Mouse (Mus musculus): Measurements from ENCODE around the gene Msl1. TPM values are rescaled to one million over a fixed set of nuclear protein-coding genes. Genes with fewer than 3 reads are reported as not detected.

Gene Msl1
- polyA plus RNA-seq, 1 experiment, result 40.8 TPM

- no peak overlapping the region for H3K4me3 ChIP-seq (ENCODE audit: insufficient read depth, low read depth, low read length)
- no peak overlapping the region for H3K27ac ChIP-seq (replicated peaks; ENCODE audit: low read depth, low read length)
- no peaks in the 10 kb centered on the region for H3K4me1 ChIP-seq (ENCODE audit: control insufficient read depth, insufficient read depth, insufficient read length, low read length)
These were observed 32.6 kb downstream of the Msl1 start for GRCm38 (mm10) chr11:98827877-98828276.

- Histone ChIP-seq H3K4me1 (ENCODE audit: control insufficient read depth, insufficient read depth, insufficient read length, low read length) (no peaks in the 10 kb centered on the region), H3K4me3 (ENCODE audit: insufficient read depth, low read depth, low read length) (no peak overlapping the region), H3K27ac (replicated peaks; ENCODE audit: low read depth, low read length) (0 out of 2 replicates have a peak overlapping the region, but pooled peaks have one; percentile 38)
These were observed 33.9 kb downstream of the Msl1 start for GRCm38 (mm10) chr11:98829091-98829775.

GRCm38 (mm10) chr11:98829875-98830274 is 34.6 kb downstream of the Msl1 start:
- Histone ChIP-seq H3K4me1 (ENCODE audit: control insufficient read depth, insufficient read depth, insufficient read length, low read length) (no peaks in the 10 kb centered on the region), H3K27ac (replicated peaks; ENCODE audit: low read depth, low read length) (no peak overlapping the region), H3K4me3 (ENCODE audit: insufficient read depth, low read depth, low read length) (no peak overlapping the region)

- no peaks in the 10 kb centered on the region for H3K4me1 ChIP-seq (ENCODE audit: control insufficient read depth, insufficient read depth, insufficient read length, low read length)
- H3K27ac ChIP-seq (replicated peaks; ENCODE audit: low read depth, low read length), result no peak overlapping the region
- no peak overlapping the region for H3K4me3 ChIP-seq (ENCODE audit: insufficient read depth, low read depth, low read length)
These were observed 40.0 kb downstream of the Msl1 start for GRCm38 (mm10) chr11:98835296-98835695.

- Histone ChIP-seq H3K4me3 (ENCODE audit: insufficient read depth, low read depth, low read length) (no peak overlapping the region), H3K27ac (replicated peaks; ENCODE audit: low read depth, low read length) (no peak overlapping the region), H3K4me1 (ENCODE audit: control insufficient read depth, insufficient read depth, insufficient read length, low read length) (no peaks in the 10 kb centered on the region)
These were observed 40.4 kb downstream of the Msl1 start for GRCm38 (mm10) chr11:98835725-98836124.

- H3K4me1 ChIP-seq (ENCODE audit: control insufficient read depth, insufficient read depth, insufficient read length, low read length), result no peaks in the 10 kb centered on the region
- H3K4me3 ChIP-seq (ENCODE audit: insufficient read depth, low read depth, low read length), result no peak overlapping the region
- no peak overlapping the region for H3K27ac ChIP-seq (replicated peaks; ENCODE audit: low read depth, low read length)
These were observed 40.8 kb downstream of the Msl1 start for GRCm38 (mm10) chr11:98836128-98836527.

- H3K27ac ChIP-seq (replicated peaks; ENCODE audit: low read depth, low read length), result no peak within 1 kb of the TSS
- H3K4me1 ChIP-seq (ENCODE audit: control insufficient read depth, insufficient read depth, insufficient read length, low read length), result no peaks in the 10 kb centered on the region
- peak within 1 kb of the TSS; percentile 80 for H3K4me3 ChIP-seq (ENCODE audit: insufficient read depth, low read depth, low read length)
These were observed 41.4 kb downstream of the Msl1 start, which contains the start of gene Rapgefl1 for GRCm38 (mm10) chr11:98836651-98837141. Gene Rapgefl1 (plus strand): TSS chr11:98836785.

GRCm38 (mm10) chr11:98837231-98837704 is 42.0 kb downstream of the Msl1 start:
- Histone ChIP-seq H3K4me3 (ENCODE audit: insufficient read depth, low read depth, low read length) (no peak overlapping the region), H3K27ac (replicated peaks; ENCODE audit: low read depth, low read length) (no peak overlapping the region), H3K4me1 (ENCODE audit: control insufficient read depth, insufficient read depth, insufficient read length, low read length) (no peaks in the 10 kb centered on the region)

GRCm38 (mm10) chr11:98837917-98838316 is 42.6 kb downstream of the Msl1 start:
- no peak overlapping the region for H3K27ac ChIP-seq (replicated peaks; ENCODE audit: low read depth, low read length)
- H3K4me3 ChIP-seq (ENCODE audit: insufficient read depth, low read depth, low read length), result no peak overlapping the region
- no peaks in the 10 kb centered on the region for H3K4me1 ChIP-seq (ENCODE audit: control insufficient read depth, insufficient read depth, insufficient read length, low read length)

- Histone ChIP-seq H3K4me1 (ENCODE audit: control insufficient read depth, insufficient read depth, insufficient read length, low read length) (no peaks in the 10 kb centered on the region), H3K27ac (replicated peaks; ENCODE audit: low read depth, low read length) (no peak overlapping the region)
These were observed 43.2 kb downstream of the Msl1 start for GRCm38 (mm10) chr11:98838512-98838911.

GRCm38 (mm10) chr11:98839402-98839801 is 44.1 kb downstream of the Msl1 start:
- no peaks in the 10 kb centered on the region for H3K4me1 ChIP-seq (ENCODE audit: control insufficient read depth, insufficient read depth, insufficient read length, low read length)
- no peak overlapping the region for H3K4me3 ChIP-seq (ENCODE audit: insufficient read depth, low read depth, low read length)
- no peak overlapping the region for H3K27ac ChIP-seq (replicated peaks; ENCODE audit: low read depth, low read length)

More at GRCm38 (mm10) chr11:98838512-98838911, 43.2 kb downstream of the Msl1 start:
- no peak overlapping the region for H3K4me3 ChIP-seq (ENCODE audit: insufficient read depth, low read depth, low read length)

- Histone ChIP-seq H3K4me1 (ENCODE audit: control insufficient read depth, insufficient read depth, insufficient read length, low read length) (no peaks in the 10 kb centered on the region), H3K4me3 (ENCODE audit: insufficient read depth, low read depth, low read length) (no peak overlapping the region), H3K27ac (replicated peaks; ENCODE audit: low read depth, low read length) (no peak overlapping the region)
These were observed 44.6 kb downstream of the Msl1 start for GRCm38 (mm10) chr11:98839897-98840296.

GRCm38 (mm10) chr11:98846016-98846415 is 50.7 kb downstream of the Msl1 start:
- Histone ChIP-seq H3K4me1 (ENCODE audit: control insufficient read depth, insufficient read depth, insufficient read length, low read length) (no peaks in the 10 kb centered on the region), H3K27ac (replicated peaks; ENCODE audit: low read depth, low read length) (no peak overlapping the region), H3K4me3 (ENCODE audit: insufficient read depth, low read depth, low read length) (no peak overlapping the region)

GRCm38 (mm10) chr11:98846865-98847604 is 51.7 kb downstream of the Msl1 start:
- no peak overlapping the region for H3K27ac ChIP-seq (replicated peaks; ENCODE audit: low read depth, low read length)
- no peak overlapping the region for H3K4me3 ChIP-seq (ENCODE audit: insufficient read depth, low read depth, low read length)
- H3K4me1 ChIP-seq (ENCODE audit: control insufficient read depth, insufficient read depth, insufficient read length, low read length), result no peaks in the 10 kb centered on the region

GRCm38 (mm10) chr11:98849196-98849894 is 54.0 kb downstream of the Msl1 start:
- no peak overlapping the region for H3K27ac ChIP-seq (replicated peaks; ENCODE audit: low read depth, low read length)
- no peaks in the 10 kb centered on the region for H3K4me1 ChIP-seq (ENCODE audit: control insufficient read depth, insufficient read depth, insufficient read length, low read length)
- H3K4me3 ChIP-seq (ENCODE audit: insufficient read depth, low read depth, low read length), result peak overlapping the region; percentile 20; the same call in 1 of the 2 replicates

Measured in brown adipose tissue, adult 24 weeks (tissue).